Comparison of ENCODE assay signal across 23 mouse cellular contexts in the genomic region with DNA sequence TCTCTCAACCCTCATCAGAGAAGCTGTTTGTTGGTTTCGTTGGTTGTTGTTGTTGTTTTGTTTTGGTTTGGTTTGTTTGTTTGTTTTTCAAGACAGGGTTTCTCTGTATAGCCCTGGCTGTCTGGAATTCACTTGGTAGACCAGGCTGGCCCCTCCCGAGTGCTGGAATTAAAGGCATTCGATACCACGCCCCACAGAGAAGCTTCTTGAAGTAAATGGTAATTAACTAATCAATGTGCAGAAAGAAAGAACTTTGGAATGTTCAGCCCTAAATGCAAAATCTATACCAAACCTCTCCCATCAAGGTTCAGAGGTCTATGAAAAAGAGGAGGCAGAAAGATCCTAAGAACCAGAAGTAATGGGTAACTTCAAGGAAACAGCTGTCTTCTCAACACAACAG. TPM values are rescaled to one million over a fixed set of nuclear protein-coding genes. Genes with fewer than 3 reads are reported as not detected.
A peak's percentile ranks its signal among the peaks of the same experiment; 100 is the strongest.
DNase-seq lines count a peak whose midpoint lies in the region; ATAC-seq and TF ChIP-seq lines count a peak whose summit lies in the region.
"Had no signal": no experiment of that assay in that cellular context is flagged by ENCODE, and none has a peak within 500 bp of the region (broad histone marks: within the 10 kb centered on the region; RNA-seq: fewer than 3 reads in every experiment).

No protein-coding gene starts in this region.

- H3K4me2 ChIP-seq in intestine, postnatal 0 days (replicated peaks; ENCODE audit: low read depth): no peak overlapping the region
- no peak overlapping the region for H3K4me2 ChIP-seq in intestine, embryonic 15.5 days (replicated peaks)
- H3K4me2 ChIP-seq: embryonic facial prominence, embryonic 12.5 days; forebrain, embryonic 12.5 days had no signal

- no peak for TF ChIP-seq CTCF in intestine, postnatal 0 days (IDR thresholded peaks at IDR 0.05; ENCODE audit: low read depth)
- no peak for TF ChIP-seq CTCF in ES-Bruce4 (IDR thresholded peaks at IDR 0.05; ENCODE audit: low read depth, low read length)

- no peak for TF ChIP-seq POLR2A in ES-Bruce4 (IDR thresholded peaks at IDR 0.05; ENCODE audit: insufficient read depth, low read length)

- no peak overlapping the region for H3K4me3 ChIP-seq in intestine, postnatal 0 days (ENCODE audit: low read depth, low read length)
- no peak overlapping the region for H3K4me3 ChIP-seq in intestine, embryonic 15.5 days (replicated peaks)
- H3K4me3 ChIP-seq in ES-Bruce4 (ENCODE audit: low read depth, low read length): no peak overlapping the region
- H3K4me3 ChIP-seq: embryonic facial prominence, embryonic 10.5 days; embryonic facial prominence, embryonic 12.5 days; forebrain, embryonic 12.5 days had no signal

- H3K9me3 ChIP-seq in intestine, postnatal 0 days (ENCODE audit: control insufficient read depth): no peaks in the 10 kb centered on the region
- H3K9me3 ChIP-seq in intestine, embryonic 15.5 days: no peaks in the 10 kb centered on the region
- peaks cover 13% of the 10 kb centered on the region for H3K9me3 ChIP-seq in ES-Bruce4 (replicated peaks; ENCODE audit: control insufficient read depth, insufficient read depth, low read length, poor library complexity, severe bottlenecking)
- H3K9me3 ChIP-seq: embryonic facial prominence, embryonic 10.5 days; embryonic facial prominence, embryonic 12.5 days; forebrain, embryonic 12.5 days; G1E had no signal

- ATAC-seq in intestine, postnatal 0 days: no peak
- no peak for ATAC-seq in intestine, embryonic 15.5 days
- ATAC-seq in megakaryocyte progenitor cell, adult 5-6 weeks (replicated peaks; ENCODE audit: poor library complexity): no peak
- ATAC-seq: activated CD4-positive, CD25-positive, alpha-beta regulatory T cell, adult 4 months; forebrain, embryonic 14.5 days; forebrain, embryonic 16.5 days; Patski had no signal

- no peaks in the 10 kb centered on the region for H3K27me3 ChIP-seq in intestine, postnatal 0 days (replicated peaks; ENCODE audit: control insufficient read depth, insufficient read depth, low read length)
- H3K27me3 ChIP-seq in intestine, embryonic 15.5 days (replicated peaks): no peaks in the 10 kb centered on the region
- H3K27me3 ChIP-seq in ES-Bruce4 (ENCODE audit: control insufficient read depth, insufficient read depth, low read length, poor library complexity, severe bottlenecking): no peaks in the 10 kb centered on the region
- H3K27me3 ChIP-seq: embryonic facial prominence, embryonic 12.5 days; forebrain, embryonic 12.5 days; Patski had no signal

- H3K27ac ChIP-seq in intestine, postnatal 0 days (ENCODE audit: low read depth, low read length): 0 out of 2 replicates have a peak overlapping the region, but pooled peaks have one; percentile 42
- no peak overlapping the region for H3K27ac ChIP-seq in intestine, embryonic 15.5 days
- H3K27ac ChIP-seq in ES-Bruce4 (ENCODE audit: insufficient read depth, low read length): peak overlapping the region; percentile 81
- H3K27ac ChIP-seq: embryonic facial prominence, embryonic 10.5 days; embryonic facial prominence, embryonic 12.5 days; forebrain, embryonic 12.5 days had no signal

- H3K4me1 ChIP-seq in intestine, postnatal 0 days (replicated peaks; ENCODE audit: control insufficient read depth, insufficient read depth, low read length): no peaks in the 10 kb centered on the region
- H3K4me1 ChIP-seq in intestine, embryonic 15.5 days (replicated peaks): no peaks in the 10 kb centered on the region
- peaks cover 5% of the 10 kb centered on the region for H3K4me1 ChIP-seq in ES-Bruce4 (ENCODE audit: control insufficient read depth, insufficient read depth, low read length)
- H3K4me1 ChIP-seq: embryonic facial prominence, embryonic 10.5 days; embryonic facial prominence, embryonic 12.5 days; forebrain, embryonic 12.5 days had no signal

- no peak for TF ChIP-seq EP300 in ES-Bruce4 (IDR thresholded peaks at IDR 0.05; ENCODE audit: insufficient read depth, low read depth, low read length)

- peak; percentile 55 for DNase-seq in ES-CJ7 (ENCODE audit: low read depth, low spot score)
- peak; percentile 89 for DNase-seq in R1 (ENCODE audit: low read depth, low spot score)
- no peak for DNase-seq in adrenal gland, postnatal 36 days
- no peak for DNase-seq in urinary bladder, adult 2 months (ENCODE audit: low spot score)
- DNase-seq: adrenal gland, adult 8-10 months; adrenal gland, postnatal 14 days; cerebellum, adult 11 months; cerebellum, adult 2 months; cerebellum, adult 9-10 months; cerebellum, postnatal 10 days; cerebellum, postnatal 25 days had no signal

- WGBS in intestine, postnatal 0 days: 86% methylated on average over 4 of the region's 4 CpGs
- WGBS in intestine, embryonic 15.5 days: 88% methylated on average over 4 of the region's 4 CpGs

- H3K36me3 ChIP-seq in intestine, postnatal 0 days (ENCODE audit: control insufficient read depth, insufficient read depth): peaks cover 33% of the 10 kb centered on the region
- 0 out of 2 replicates have a peak, but pooled peaks cover 2% of the 10 kb centered on the region for H3K36me3 ChIP-seq in intestine, embryonic 15.5 days
- H3K36me3 ChIP-seq in ES-Bruce4 (ENCODE audit: control insufficient read depth, insufficient read depth, low read length, poor library complexity, severe bottlenecking): peaks cover 14% of the 10 kb centered on the region

- H3K9ac ChIP-seq in intestine, postnatal 0 days (ENCODE audit: low read depth, low read length): no peak overlapping the region
- H3K9ac ChIP-seq in intestine, embryonic 15.5 days: no peak overlapping the region
- H3K9ac ChIP-seq in ES-Bruce4 (ENCODE audit: low read depth, poor library complexity, severe bottlenecking): no peak overlapping the region
- H3K9ac ChIP-seq: embryonic facial prominence, embryonic 12.5 days; forebrain, embryonic 12.5 days had no signal

RNA-seq across cellular contexts. Expression of a gene that starts 15.5 kb away (rescaled TPM):
- polyA plus RNA-seq in intestine, postnatal 0 days (2015; fragmentation: Nextera tagmentation; extraction: Ambion mirVana): 6.4 TPM in 2 replicates
- 11.2 and 13.3 TPM in 2 replicates for polyA plus RNA-seq in intestine, embryonic 15.5 days (2015; fragmentation: Nextera tagmentation; extraction: Ambion mirVana)
- 17.4 and 19.5 TPM in 2 replicates for polyA plus RNA-seq in ES-Bruce4 (2011; ENCODE audit: insufficient read depth, insufficient read length, low read depth, missing spikeins)
- total RNA-seq in adrenal gland, postnatal 36 days (2021): 10 to 100 TPM; 13.3 to 13.8 TPM
- 11.0 and 11.1 TPM in 2 replicates for polyA plus RNA-seq in urinary bladder, adult 2 months (2012; rRNA removed)
- 11.1 and 17.4 TPM in 2 replicates for total RNA-seq in megakaryocyte progenitor cell, adult 5-6 weeks (2015)
- total RNA-seq in megakaryocyte progenitor cell, adult 5-6 weeks (2017): 10.1 and 19.7 TPM in 2 replicates

Comparison
In these comparisons a context has a peak if more than half of its experiments do, and no peak if none do; other contexts are left out.
1. DNase-seq: peak in ES-CJ7 (single experiment) and R1 (single experiment); none in adrenal gland, postnatal 36 days (0 of 2) and urinary bladder, adult 2 months (single experiment).